Mouse (Mus musculus) ES-Bruce4 (cell line): ENCODE results near the gene 1700028J19Rik. TPM values are rescaled to one million over a fixed set of nuclear protein-coding genes. Genes with fewer than 3 reads are reported as not detected.
"Not testable (repeated sequence)": the region's sequence is repeated elsewhere in the genome, so short reads cannot be mapped to it uniquely, and the experiment has no call there.

Experiments
- H3K27ac ChIP-seq: 2 replicates; pipeline ENCODE4 v1.5.1; 2012; ENCODE audit warnings: low read length, inconsistent platforms; ENCODE audit not compliant: insufficient read depth
- H3K27me3 ChIP-seq: 2 replicates; pipeline ENCODE4 v1.6.1; 2012; ENCODE audit warnings: mild to moderate bottlenecking, low read length, inconsistent platforms; ENCODE audit not compliant: control insufficient read depth, poor library complexity, insufficient read depth, severe bottlenecking
- H3K36me3 ChIP-seq: 2 replicates; pipeline ENCODE4 v1.6.1; 2012; ENCODE audit warnings: inconsistent platforms, mild to moderate bottlenecking, low read length, moderate library complexity; ENCODE audit not compliant: control insufficient read depth, poor library complexity, insufficient read depth, severe bottlenecking
- H3K4me1 ChIP-seq: one replicate; pipeline ENCODE4 v1.8.1; 2011; ENCODE audit warnings: low read length; ENCODE audit not compliant: control insufficient read depth, insufficient read depth
- H3K4me3 ChIP-seq: 2 replicates; pipeline ENCODE4 v1.5.1; 2011; ENCODE audit warnings: low read depth, mild to moderate bottlenecking, low read length
- H3K9ac ChIP-seq: 2 replicates; pipeline ENCODE4 v1.6.1; 2012; ENCODE audit warnings: low read depth, mild to moderate bottlenecking, inconsistent platforms; ENCODE audit not compliant: poor library complexity, severe bottlenecking
- H3K9me3 ChIP-seq: replicated peaks from 2 replicates; pipeline ENCODE4 v1.6.1; 2012; ENCODE audit warnings: mild to moderate bottlenecking, low read length, inconsistent platforms; ENCODE audit not compliant: control insufficient read depth, poor library complexity, insufficient read depth, severe bottlenecking
- polyA plus RNA-seq: library from polyadenylated mRNA; stranded (reverse); fragments of >200 nt; gene quantifications from 2 replicates; pipeline ENCODE4 v1.2.4, GENCODE M21; 2011; ENCODE audit warnings: low read depth; ENCODE audit not compliant: missing spikeins, insufficient read depth, insufficient read length

1700028J19Rik gene
- polyA plus RNA-seq, 1 experiment: 1.3 TPM

DNA sequence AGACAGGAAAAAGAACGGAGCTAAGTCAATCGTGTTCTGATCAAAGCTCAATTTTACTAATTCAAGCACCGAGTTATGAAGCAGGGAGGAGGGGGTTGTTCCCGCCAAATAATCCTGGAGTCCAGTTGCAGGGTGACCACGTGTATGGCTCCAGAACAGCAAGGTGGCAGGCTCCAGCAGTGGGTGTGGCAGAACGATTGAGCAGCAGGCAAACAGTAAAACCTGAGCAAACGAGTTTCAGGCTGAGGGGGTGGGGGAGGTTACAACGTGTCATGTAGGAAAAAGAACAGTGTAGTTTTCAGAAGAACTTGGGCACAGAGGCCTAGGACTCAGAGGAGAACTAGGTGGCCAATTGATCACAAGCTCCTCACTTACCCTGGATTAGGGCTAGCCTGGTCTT is 60.0 kb downstream of the 1700028J19Rik start:
- not testable (repeated sequence) for H3K4me1 ChIP-seq, H3K4me3 ChIP-seq, H3K9me3 ChIP-seq, H3K9ac ChIP-seq, H3K27me3 ChIP-seq, H3K36me3 ChIP-seq, H3K27ac ChIP-seq

Other genes with a start within 250 kb of the 1700028J19Rik start
- gene Klk1b26, start 234.5 kb downstream of the 1700028J19Rik start, polyA plus RNA-seq: not detected in 2 replicates
- gene Klk1b27, start 194.4 kb downstream of the 1700028J19Rik start, polyA plus RNA-seq: not detected in 2 replicates
- gene Klk1b21, start 144.4 kb downstream of the 1700028J19Rik start, polyA plus RNA-seq: not detected in 2 replicates
- gene Klk1b22, start 134.0 kb downstream of the 1700028J19Rik start, polyA plus RNA-seq: not detected in 2 replicates
- gene Klk1b16, start 109.9 kb downstream of the 1700028J19Rik start, polyA plus RNA-seq: not detected in 2 replicates
- not detected in 2 replicates for gene Klk1b24, start 58.5 kb downstream of the 1700028J19Rik start, polyA plus RNA-seq
- not detected in 2 replicates for gene Klk1b3, start 48.5 kb downstream of the 1700028J19Rik start, polyA plus RNA-seq
- gene Klk1b4, start 39.3 kb downstream of the 1700028J19Rik start, polyA plus RNA-seq: not detected in 2 replicates
- gene Klk1b5, start 30.8 kb downstream of the 1700028J19Rik start, polyA plus RNA-seq: not detected in 2 replicates
- gene Klk1, start 21.3 kb downstream of the 1700028J19Rik start, polyA plus RNA-seq: 1.3 and 1.8 TPM in 2 replicates
- not detected in 2 replicates for gene Gm36864, start 10.5 kb downstream of the 1700028J19Rik start, polyA plus RNA-seq
- 76.7 and 89.3 TPM in 2 replicates for gene 2410002F23Rik, start within 50 bp of the 1700028J19Rik start, polyA plus RNA-seq
- gene Acp4, start 10.7 kb upstream of the 1700028J19Rik start, polyA plus RNA-seq: not detected in 2 replicates
- not detected in 2 replicates for gene Gm15517, start 14.8 kb upstream of the 1700028J19Rik start, polyA plus RNA-seq
- 0.75 and 0.87 TPM in 2 replicates for gene Clec11a, start 60.2 kb upstream of the 1700028J19Rik start, polyA plus RNA-seq
- gene Shank1, start 63.6 kb upstream of the 1700028J19Rik start, polyA plus RNA-seq: 2.5 and 3.4 TPM in 2 replicates
- 1.8 and 1.9 TPM in 2 replicates for gene Syt3, start 137.4 kb upstream of the 1700028J19Rik start, polyA plus RNA-seq
- 7.7 and 8.3 TPM in 2 replicates for gene 1700008O03Rik, start 139.1 kb upstream of the 1700028J19Rik start, polyA plus RNA-seq
- gene Lrrc4b, start 182.3 kb upstream of the 1700028J19Rik start, polyA plus RNA-seq: not detected in 2 replicates
- gene Aspdh, start 218.7 kb upstream of the 1700028J19Rik start, polyA plus RNA-seq: not detected in 2 replicates
- gene Josd2, start 221.3 kb upstream of the 1700028J19Rik start, polyA plus RNA-seq: 9.7 and 12.3 TPM in 2 replicates
- 67.7 and 75.3 TPM in 2 replicates for gene Emc10, start 249.8 kb upstream of the 1700028J19Rik start, polyA plus RNA-seq
- 5.6 and 7.4 TPM in 2 replicates for gene Fam71e1, start 249.9 kb upstream of the 1700028J19Rik start, polyA plus RNA-seq